Mouse (Mus musculus) splenic B cell, adult 2 months (primary cell): ENCODE data around the gene Otogl.
A peak's percentile ranks its signal among the peaks of the same experiment; 100 is the strongest.

Experiments used
- DNase-seq: peaks from one replicate; pipeline ENCODE4 v3.0.0-alpha.2; 2011; ENCODE audit warnings: low read depth, low spot score
- H3K27me3 ChIP-seq: 2 replicates; pipeline ENCODE4 v1.6.1; 2012; ENCODE audit warnings: mild to moderate bottlenecking, low read length, moderate library complexity, mixed read lengths; ENCODE audit not compliant: control insufficient read depth, poor library complexity, insufficient read depth, severe bottlenecking
- H3K36me3 ChIP-seq: 2 replicates; pipeline ENCODE4 v1.6.1; 2012; ENCODE audit warnings: mild to moderate bottlenecking, low read length, moderate library complexity, mixed read lengths; ENCODE audit not compliant: control insufficient read depth, poor library complexity, insufficient read depth, severe bottlenecking

Gene Otogl

GRCm38 (mm10) chr10:107890400-107890799, 21.5 kb downstream of the Otogl start:
- Histone ChIP-seq H3K27me3 (no peaks in the 10 kb centered on the region), H3K36me3 (no peaks in the 10 kb centered on the region)
- DNase-seq: no peak

- DNase-seq: no peak
- no peaks in the 10 kb centered on the region for H3K27me3 ChIP-seq
Observed at GRCm38 (mm10) chr10:107872542-107872941, 39.4 kb downstream of the Otogl start.

GRCm38 (mm10) chr10:107872109-107872508, 39.8 kb downstream of the Otogl start:
- Histone ChIP-seq H3K27me3 (no peaks in the 10 kb centered on the region), H3K36me3 (no peaks in the 10 kb centered on the region)
- no peak for DNase-seq

More at GRCm38 (mm10) chr10:107872542-107872941, 39.4 kb downstream of the Otogl start:
- no peaks in the 10 kb centered on the region for H3K36me3 ChIP-seq

GRCm38 (mm10) chr10:107870540-107870939, 41.4 kb downstream of the Otogl start:
- no peaks in the 10 kb centered on the region for H3K27me3 ChIP-seq
- no peaks in the 10 kb centered on the region for H3K36me3 ChIP-seq
- DNase-seq: no peak

GRCm38 (mm10) chr10:107868904-107869303, 43.0 kb downstream of the Otogl start:
- DNase-seq: no peak
- Histone ChIP-seq H3K36me3 (no peaks in the 10 kb centered on the region), H3K27me3 (no peaks in the 10 kb centered on the region)

GRCm38 (mm10) chr10:107867414-107867813, 44.5 kb downstream of the Otogl start:
- H3K27me3 ChIP-seq: no peaks in the 10 kb centered on the region
- no peak for DNase-seq
- no peaks in the 10 kb centered on the region for H3K36me3 ChIP-seq

- H3K27me3 ChIP-seq: no peaks in the 10 kb centered on the region
- H3K36me3 ChIP-seq: no peaks in the 10 kb centered on the region
- DNase-seq: no peak
Observed at GRCm38 (mm10) chr10:107860235-107860917, 51.6 kb downstream of the Otogl start.

GRCm38 (mm10) chr10:107859220-107859619, 52.7 kb downstream of the Otogl start:
- no peak for DNase-seq
- Histone ChIP-seq H3K27me3 (no peaks in the 10 kb centered on the region), H3K36me3 (no peaks in the 10 kb centered on the region)

- peak; percentile 38 for DNase-seq
- Histone ChIP-seq H3K27me3 (no peaks in the 10 kb centered on the region), H3K36me3 (no peaks in the 10 kb centered on the region)
Observed at GRCm38 (mm10) chr10:107858684-107859083, 53.2 kb downstream of the Otogl start.

- DNase-seq: no peak
Observed at GRCm38 (mm10) chr10:107844906-107845305, 67.0 kb downstream of the Otogl start.

GRCm38 (mm10) chr10:107834452-107835239, 77.3 kb downstream of the Otogl start:
- DNase-seq: no peak
- H3K36me3 ChIP-seq: no peaks in the 10 kb centered on the region
- H3K27me3 ChIP-seq: no peaks in the 10 kb centered on the region

More at GRCm38 (mm10) chr10:107844906-107845305, 67.0 kb downstream of the Otogl start:
- H3K36me3 ChIP-seq: no peaks in the 10 kb centered on the region
- no peaks in the 10 kb centered on the region for H3K27me3 ChIP-seq

GRCm38 (mm10) chr10:107829151-107829550, 82.8 kb downstream of the Otogl start:
- no peaks in the 10 kb centered on the region for H3K27me3 ChIP-seq
- no peaks in the 10 kb centered on the region for H3K36me3 ChIP-seq
- DNase-seq: no peak

- Histone ChIP-seq H3K36me3 (no peaks in the 10 kb centered on the region), H3K27me3 (no peaks in the 10 kb centered on the region)
- no peak for DNase-seq
Observed at GRCm38 (mm10) chr10:107813814-107814483, 98.0 kb downstream of the Otogl start.

GRCm38 (mm10) chr10:107810649-107811398, 101.1 kb downstream of the Otogl start:
- DNase-seq: no peak
- H3K27me3 ChIP-seq: no peaks in the 10 kb centered on the region
- H3K36me3 ChIP-seq: no peaks in the 10 kb centered on the region
